Mouse (Mus musculus) myocyte (in vitro differentiated cells): ENCODE results near the gene Ust. TPM values are rescaled to one million over a fixed set of nuclear protein-coding genes. Genes with fewer than 3 reads are reported as not detected.

Source experiments
- H3K27me3 ChIP-seq: one replicate; pipeline ENCODE4 v1.6.1; 2011; ENCODE audit not compliant: control insufficient read depth, insufficient read depth, insufficient read length
- H3K36me3 ChIP-seq: one replicate; pipeline ENCODE4 v1.6.1; 2011; ENCODE audit not compliant: control insufficient read depth, insufficient read depth
- H3K4me2 ChIP-seq: one replicate; pipeline ENCODE4 v1.6.1; 2011; ENCODE audit warnings: low read depth, control low read depth
- H3K4me3 ChIP-seq: one replicate; pipeline ENCODE4 v1.5.1; 2011; ENCODE audit warnings: mild to moderate bottlenecking, control low read depth, moderate library complexity
- H3K79me2 ChIP-seq: one replicate; pipeline ENCODE4 v1.6.1; 2011; ENCODE audit not compliant: control insufficient read depth, insufficient read depth
- H3ac ChIP-seq: one replicate; pipeline ENCODE4 v1.6.1; 2011; ENCODE audit not compliant: control insufficient read depth, insufficient read length
- CEBPB ChIP-seq: IDR thresholded peaks from 2 replicates; pipeline ENCODE4 v1.6.1; 2011; ENCODE audit warnings: mild to moderate bottlenecking, moderate library complexity; ENCODE audit not compliant: poor library complexity, insufficient read depth, severe bottlenecking
- E2F4 ChIP-seq: IDR thresholded peaks from one replicate; pipeline ENCODE4 v1.6.1; 2011; ENCODE audit warnings: mild to moderate bottlenecking, control low read depth, moderate library complexity; ENCODE audit not compliant: insufficient read depth
- MAX ChIP-seq: IDR thresholded peaks from one replicate; pipeline ENCODE4 v1.6.1; 2011; ENCODE audit warnings: low read depth, mild to moderate bottlenecking, control low read depth
- MYOD1 ChIP-seq, 3 experiments: IDR thresholded peaks; one replicate each; pipeline ENCODE4 v1.6.1; 2011; ENCODE audit warnings: control low read depth in 2 of 3, low read depth in 2 of 3, mild to moderate bottlenecking in 2 of 3, moderate library complexity in 1 of 3; ENCODE audit not compliant: insufficient read length in 2 of 3, control insufficient read depth in 1 of 3
- MYOG ChIP-seq, 3 experiments: IDR thresholded peaks; one replicate each; pipeline ENCODE4 v1.6.1; 2011; ENCODE audit warnings: control low read depth in 2 of 3, low read depth in 2 of 3, mild to moderate bottlenecking in 2 of 3; ENCODE audit not compliant: insufficient read length in 2 of 3, control insufficient read depth in 1 of 3, insufficient read depth in 1 of 3
- POLR2A ChIP-seq: IDR thresholded peaks from one replicate; pipeline ENCODE4 v1.6.1; 2011; ENCODE audit warnings: low read depth, mild to moderate bottlenecking, control low read depth, moderate library complexity; ENCODE audit not compliant: insufficient read length
- POLR2AphosphoS2 ChIP-seq: IDR thresholded peaks from one replicate; pipeline ENCODE4 v1.6.1; 2011; ENCODE audit warnings: low read depth, control low read depth; ENCODE audit not compliant: insufficient read length
- REST ChIP-seq: IDR thresholded peaks from one replicate; pipeline ENCODE4 v1.6.1; 2011; ENCODE audit warnings: mild to moderate bottlenecking, control low read depth, moderate library complexity; ENCODE audit not compliant: insufficient read depth, insufficient read length
- SRF ChIP-seq: IDR thresholded peaks from one replicate; pipeline ENCODE4 v1.6.1; 2011; ENCODE audit warnings: low read depth; ENCODE audit not compliant: control insufficient read depth, insufficient read length
- TCF12 ChIP-seq: IDR thresholded peaks from one replicate; pipeline ENCODE4 v1.6.1; 2011; ENCODE audit warnings: mild to moderate bottlenecking, control low read depth; ENCODE audit not compliant: poor library complexity, insufficient read depth, severe bottlenecking
- TCF3 ChIP-seq: IDR thresholded peaks from one replicate; pipeline ENCODE4 v1.6.1; 2011; ENCODE audit warnings: low read depth, control low read depth; ENCODE audit not compliant: insufficient read length
- USF1 ChIP-seq: IDR thresholded peaks from one replicate; pipeline ENCODE4 v1.6.1; 2011; ENCODE audit warnings: low read depth, mild to moderate bottlenecking, control low read depth, moderate library complexity
- polyA plus RNA-seq: library from polyadenylated mRNA; unstranded; fragments of >200 nt; fragmentation: generic; extraction: Trizol; gene quantifications from one replicate; pipeline ENCODE4 v1.2.1, GENCODE M21; 2012; ENCODE audit warnings: missing spikeins

Gene Ust
- polyA plus RNA-seq, 1 experiment: 7.3 TPM

- Histone ChIP-seq H3K79me2 (peaks cover 8% of the 10 kb centered on the region), H3K36me3 (no peaks in the 10 kb centered on the region), H3K27me3 (no peaks in the 10 kb centered on the region), H3K4me3 (no peak overlapping the region), H3K4me2 (no peak overlapping the region), H3ac (no peak overlapping the region)
- no peak for TF ChIP-seq MAX
- no peak for TF ChIP-seq SRF
- TF ChIP-seq MYOG (IDR thresholded peaks at IDR 0.05; ENCODE audit: control insufficient read depth in 1 of 3, insufficient read depth in 1 of 3, insufficient read length in 2 of 3, low read depth in 2 of 3): no peak
- no peak for TF ChIP-seq TCF12
- TF ChIP-seq POLR2A: no peak
- no peak for TF ChIP-seq REST
- TF ChIP-seq TCF3: no peak
- no peak for TF ChIP-seq POLR2AphosphoS2
- no peak for TF ChIP-seq MYOD1 (IDR thresholded peaks at IDR 0.05; ENCODE audit: control insufficient read depth in 1 of 3, insufficient read length in 2 of 3, low read depth in 2 of 3)
- no peak for TF ChIP-seq E2F4
- no peak for TF ChIP-seq USF1
- no peak for TF ChIP-seq CEBPB
Observed at GRCm38 (mm10) chr10:8487388-8487787, 31.2 kb downstream of the Ust start.

- H3K4me3 ChIP-seq: no peak overlapping the region
- TF ChIP-seq MAX (no peak), POLR2A (no peak), E2F4 (no peak), USF1 (no peak), MYOD1 (IDR thresholded peaks at IDR 0.05; ENCODE audit: control insufficient read depth in 1 of 3, insufficient read length in 2 of 3, low read depth in 2 of 3) (no peak), SRF (no peak), MYOG (IDR thresholded peaks at IDR 0.05; ENCODE audit: control insufficient read depth in 1 of 3, insufficient read depth in 1 of 3, insufficient read length in 2 of 3, low read depth in 2 of 3) (no peak)
- no peak overlapping the region for H3K4me2 ChIP-seq
- peaks cover 8% of the 10 kb centered on the region for H3K79me2 ChIP-seq
- H3K27me3 ChIP-seq: no peaks in the 10 kb centered on the region
- H3K36me3 ChIP-seq: no peaks in the 10 kb centered on the region
- H3ac ChIP-seq: no peak overlapping the region
Observed at GRCm38 (mm10) chr10:8484487-8484886, 34.1 kb downstream of the Ust start.

- Histone ChIP-seq H3K36me3 (no peaks in the 10 kb centered on the region), H3K4me3 (no peak overlapping the region), H3K79me2 (no peaks in the 10 kb centered on the region), H3K27me3 (no peaks in the 10 kb centered on the region), H3K4me2 (no peak overlapping the region), H3ac (no peak overlapping the region)
- TF ChIP-seq TCF12 (no peak), USF1 (no peak), REST (no peak), TCF3 (no peak), E2F4 (no peak), POLR2AphosphoS2 (no peak), POLR2A (no peak)
Observed at GRCm38 (mm10) chr10:8482779-8483178, 35.8 kb downstream of the Ust start.

- Histone ChIP-seq H3ac (no peak overlapping the region), H3K36me3 (no peaks in the 10 kb centered on the region), H3K4me3 (no peak overlapping the region), H3K79me2 (peaks cover 11% of the 10 kb centered on the region), H3K27me3 (no peaks in the 10 kb centered on the region), H3K4me2 (no peak overlapping the region)
- TF ChIP-seq E2F4: no peak
- TF ChIP-seq TCF3: no peak
- TF ChIP-seq USF1: no peak
- no peak for TF ChIP-seq MYOD1 (IDR thresholded peaks at IDR 0.05; ENCODE audit: control insufficient read depth in 1 of 3, insufficient read length in 2 of 3, low read depth in 2 of 3)
- TF ChIP-seq TCF12: no peak
- TF ChIP-seq MAX: no peak
- no peak for TF ChIP-seq CEBPB
- no peak for TF ChIP-seq POLR2A
Observed at GRCm38 (mm10) chr10:8479779-8480178, 38.8 kb downstream of the Ust start.

- TF ChIP-seq MYOD1 (IDR thresholded peaks at IDR 0.05; ENCODE audit: control insufficient read depth in 1 of 3, insufficient read length in 2 of 3, low read depth in 2 of 3) (no peak), E2F4 (no peak), CEBPB (no peak), POLR2A (no peak), TCF3 (no peak), USF1 (no peak), REST (no peak), MAX (no peak), TCF12 (no peak), MYOG (IDR thresholded peaks at IDR 0.05; ENCODE audit: control insufficient read depth in 1 of 3, insufficient read depth in 1 of 3, insufficient read length in 2 of 3, low read depth in 2 of 3) (no peak), SRF (no peak)
- Histone ChIP-seq H3K79me2 (peaks cover 19% of the 10 kb centered on the region), H3ac (no peak overlapping the region), H3K4me3 (no peak overlapping the region), H3K27me3 (no peaks in the 10 kb centered on the region), H3K4me2 (no peak overlapping the region), H3K36me3 (no peaks in the 10 kb centered on the region)
Observed at GRCm38 (mm10) chr10:8477936-8478335, 40.7 kb downstream of the Ust start.
